Mouse (Mus musculus): ENCODE results near the gene Igfbp7. TPM values are rescaled to one million over a fixed set of nuclear protein-coding genes. Genes with fewer than 3 reads are reported as not detected.

The Igfbp7 gene
- total RNA-seq, 2 experiments from 2014 or later = 22.4 to 26.5 TPM

DNA sequence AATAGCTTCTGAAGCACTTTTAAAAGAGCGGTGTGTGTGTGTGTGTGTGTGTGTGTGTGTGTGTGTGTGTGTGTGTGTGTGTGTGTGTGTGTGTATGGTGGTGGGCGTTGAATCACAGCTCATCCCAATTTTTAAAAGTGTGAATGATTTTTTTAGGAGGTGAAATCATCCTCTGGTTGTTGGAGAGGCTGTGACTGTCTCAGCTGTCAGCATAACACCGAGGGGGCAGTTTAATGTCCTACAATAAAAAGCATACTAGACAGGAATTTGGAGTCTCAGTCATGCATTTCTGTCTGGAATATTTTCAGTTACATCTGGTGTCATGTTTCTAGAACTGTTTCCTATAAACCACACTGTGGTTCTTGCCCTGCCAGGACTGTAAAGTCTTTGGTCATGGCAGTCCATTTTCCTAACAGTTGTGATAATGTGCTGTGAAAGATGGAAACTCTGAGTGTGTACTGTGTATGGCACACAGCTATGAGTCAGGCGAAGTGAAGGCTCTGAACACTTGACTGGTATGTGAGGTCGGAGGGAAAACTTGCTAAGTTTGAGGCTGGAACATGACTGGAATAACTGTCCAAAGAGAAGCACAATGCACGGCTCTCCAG is 106.4 kb downstream of the Igfbp7 start:
- no peak overlapping the region for H3K27ac ChIP-seq
- H3K4me3 ChIP-seq = no peak overlapping the region
- TF ChIP-seq CTCF (conservative IDR thresholded peaks at IDR 0.05) = no peak
- DNase-seq (ENCODE audit: low spot score in 2 of 2) = no peak

DNA sequence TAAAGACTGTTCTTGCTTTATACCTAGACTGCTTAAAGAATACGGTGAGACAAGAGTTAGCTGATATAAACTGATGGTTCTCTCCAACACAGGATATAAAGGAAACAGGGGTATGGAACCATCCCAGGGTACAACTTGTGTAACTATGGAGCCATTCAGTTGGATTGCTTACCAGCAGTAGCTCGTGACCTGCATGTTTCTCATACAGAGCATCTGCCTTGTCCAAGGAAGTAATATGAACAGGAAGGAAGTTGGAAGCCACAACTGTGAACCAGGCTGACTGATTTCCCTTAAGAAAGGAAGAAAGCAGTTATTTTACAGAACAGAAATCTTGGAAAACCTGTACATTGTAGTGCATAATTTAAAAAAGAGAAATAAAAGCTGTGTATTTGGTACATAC is 108.4 kb downstream of the Igfbp7 start:
- H3K4me3 ChIP-seq = no peak overlapping the region
- no peak for TF ChIP-seq CTCF (conservative IDR thresholded peaks at IDR 0.05)
- no peak overlapping the region for H3K27ac ChIP-seq
- no peak for DNase-seq (ENCODE audit: low spot score in 2 of 2)

Other genes starting within 250 kb of the Igfbp7 start
- not detected for gene Spink2, start 196.6 kb downstream of the Igfbp7 start, total RNA-seq (2021)
- gene Rest, start 142.6 kb downstream of the Igfbp7 start, total RNA-seq (2021) = 1 to 10 TPM; 3.4 to 4.4 TPM
- gene Noa1, start 98.0 kb downstream of the Igfbp7 start, total RNA-seq (2021) = 10 to 100 TPM; 25.7 to 25.9 TPM
- 10 to 100 TPM; 48.3 to 51.5 TPM for gene Polr2b, start 97.9 kb downstream of the Igfbp7 start, total RNA-seq (2021)